Mouse (Mus musculus) thymus, adult 2 months (tissue): ENCODE data around the gene Serp1. TPM values are rescaled to one million over a fixed set of nuclear protein-coding genes. Genes with fewer than 3 reads are reported as not detected.

Experiments
- polyA plus RNA-seq: library from polyadenylated mRNA; depleted of rRNA; stranded (reverse); fragments of >200 nt; gene quantifications from 2 replicates; pipeline ENCODE4 v1.2.3, GENCODE M21; 2012; rRNA removed

Gene Serp1
- polyA plus RNA-seq, 1 experiment = 33.9 TPM

Other genes starting within 250 kb of the Serp1 start
- gene Tsc22d2, start 111.2 kb downstream of the Serp1 start, polyA plus RNA-seq = 21.4 and 29.7 TPM in 2 replicates
- 13.0 and 14.1 TPM in 2 replicates for gene Eif2a, start 71 bp downstream of the Serp1 start, polyA plus RNA-seq
- gene Selenot, start 50.7 kb upstream of the Serp1 start, polyA plus RNA-seq = 36.6 and 41.4 TPM in 2 replicates
- not detected in 2 replicates for gene Erich6, start 111.3 kb upstream of the Serp1 start, polyA plus RNA-seq
- gene Siah2, start 166.5 kb upstream of the Serp1 start, polyA plus RNA-seq = 19.4 and 29.1 TPM in 2 replicates